Mouse (Mus musculus) liver, embryonic 14.5 days (tissue): ENCODE measurements around the gene Gm17018.

ENCODE experiments used
- CTCF ChIP-seq: IDR thresholded peaks from 2 replicates; pipeline ENCODE4 v1.5.1; 2016; ENCODE audit warnings: antibody characterized with exemption, low read depth, control low read depth
- EP300 ChIP-seq: IDR thresholded peaks from 2 replicates; pipeline ENCODE4 v1.6.1; 2016; ENCODE audit warnings: antibody characterized with exemption, low read depth

DNA sequence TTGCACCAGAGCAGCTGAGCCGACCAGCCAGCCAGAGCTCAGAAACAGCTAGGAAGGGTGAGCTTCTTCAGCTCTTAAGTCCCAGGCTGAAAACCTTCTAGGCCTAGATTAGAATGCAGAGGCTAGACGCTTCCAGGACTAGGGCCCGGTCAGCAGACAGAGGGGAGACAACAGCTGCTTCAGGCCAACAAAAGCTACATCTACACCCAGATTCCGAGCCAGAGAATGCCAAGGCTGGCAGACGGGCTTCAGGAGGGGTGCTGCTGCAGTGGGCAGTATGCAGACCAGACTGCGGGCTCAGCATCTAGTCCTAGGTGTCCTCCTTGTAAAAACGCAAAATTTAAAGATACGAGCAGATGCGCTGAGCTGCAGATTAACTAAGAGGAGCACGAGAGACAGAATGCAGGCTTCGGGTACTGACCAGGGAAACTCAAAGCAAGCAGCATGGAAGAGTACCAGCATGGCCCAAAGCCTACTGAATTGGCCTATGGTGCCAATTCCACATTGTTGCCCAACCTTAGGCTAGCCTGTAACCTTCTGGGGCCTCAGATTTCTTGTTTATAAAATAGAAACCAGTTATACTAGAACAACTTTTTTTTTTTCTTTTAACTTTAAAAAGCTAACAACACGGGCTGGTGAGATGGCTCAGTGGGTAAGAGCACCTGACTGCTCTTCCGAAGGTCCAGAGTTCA, 48.4 kb downstream of the Gm17018 start:
- TF ChIP-seq CTCF (no peak), EP300 (no peak)
